Mouse (Mus musculus) kidney, adult 2 months (tissue): ENCODE data around the gene March2. TPM values are rescaled to one million over a fixed set of nuclear protein-coding genes. Genes with fewer than 3 reads are reported as not detected.

Experiments
- DNase-seq: peaks from one replicate; pipeline ENCODE4 v3.0.0; 2021
- H3K27ac ChIP-seq: fragments of 200-500 bp; 2 replicates; pipeline ENCODE4 v1.5.1; 2012; ENCODE audit warnings: low read depth, low read length, control low read depth, inconsistent platforms; ENCODE audit not compliant: insufficient read depth
- H3K27me3 ChIP-seq: fragments of 200-500 bp; replicated peaks from 2 replicates; pipeline ENCODE4 v1.6.1; 2012; ENCODE audit warnings: mild to moderate bottlenecking, moderate library complexity, low read length, inconsistent platforms; ENCODE audit not compliant: control insufficient read depth, insufficient read depth
- H3K36me3 ChIP-seq: fragments of 200-500 bp; 2 replicates; pipeline ENCODE4 v1.6.1; 2012; ENCODE audit warnings: mild to moderate bottlenecking, moderate library complexity, low read length, inconsistent platforms; ENCODE audit not compliant: control insufficient read depth, insufficient read depth
- H3K4me1 ChIP-seq: fragments of 200-500 bp; 2 replicates; pipeline ENCODE4 v1.6.1; 2011; ENCODE audit warnings: low read length; ENCODE audit not compliant: control insufficient read depth, insufficient read depth
- H3K4me3 ChIP-seq: fragments of 200-500 bp; 2 replicates; pipeline ENCODE4 v1.5.1; 2011; ENCODE audit warnings: mild to moderate bottlenecking, low read depth, low read length, control low read depth; ENCODE audit not compliant: insufficient read depth
- CTCF ChIP-seq: fragments of 200-500 bp; conservative IDR thresholded peaks from 2 replicates; pipeline ENCODE4 v1.5.1; 2011; ENCODE audit warnings: low read depth, mild to moderate bottlenecking, control low read depth, low read length, moderate library complexity, mixed read lengths; ENCODE audit not compliant: insufficient read depth, insufficient read length
- POLR2A ChIP-seq: fragments of 200-500 bp; IDR thresholded peaks from one replicate; pipeline ENCODE4 v1.6.1; 2011; ENCODE audit warnings: low read depth, low read length, control low read depth
- WGBS: fragments of 180-500 bp; shearing (Covaris S2); methylation state at CpG from one replicate; pipeline ENCODE4 v1.1.7; 2018; 5-methylcytosine and 5-hydroxymethylcytosine counted together
- polyA plus RNA-seq: library from polyadenylated mRNA; depleted of rRNA; stranded (reverse); fragments of >200 nt; gene quantifications from 2 replicates; pipeline ENCODE4 v1.2.3, GENCODE M21; 2012; rRNA removed

March2 gene
- 95.8 and 102 TPM in 2 replicates for polyA plus RNA-seq

DNA sequence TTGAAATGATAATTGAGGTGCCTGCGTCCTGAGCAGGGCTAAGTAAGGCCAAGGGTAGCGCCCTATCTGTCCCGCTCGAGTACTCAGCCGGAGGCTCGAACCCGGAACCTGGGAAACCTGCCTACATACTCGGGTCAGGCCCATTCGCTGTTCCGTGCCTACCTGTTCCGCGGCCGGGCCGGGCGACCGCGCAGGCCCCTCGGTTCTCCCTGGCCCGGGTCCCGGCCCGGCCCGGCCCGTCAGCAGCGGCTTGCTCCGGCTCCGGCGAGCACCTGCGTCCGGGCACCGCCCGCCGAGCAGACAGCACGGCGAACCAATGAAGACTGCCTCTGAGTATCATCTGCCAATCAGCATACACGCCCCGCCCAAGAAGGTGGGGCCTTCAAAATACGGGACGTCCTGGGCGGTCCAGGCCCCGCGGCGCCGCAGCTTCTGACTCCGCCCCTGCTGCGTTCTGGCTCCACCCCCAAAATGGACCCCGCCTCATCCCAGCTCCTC, at the start of gene March2:
March2 (minus strand) TSS at position 287 of the 498 bp plus-strand sequence.
- H3K4me3 ChIP-seq = peak within 1 kb of the TSS; percentile 88

GRCm38 (mm10) chr17:33766389-33766788, 47.9 kb upstream of the March2 start:
- 51% methylated on average over 3 of the region's 3 CpGs for WGBS
- no peaks in the 10 kb centered on the region for H3K4me1 ChIP-seq
- H3K4me3 ChIP-seq = no peak overlapping the region
- no peaks in the 10 kb centered on the region for H3K36me3 ChIP-seq
- H3K27ac ChIP-seq = no peak overlapping the region
- no peak for DNase-seq
- H3K27me3 ChIP-seq = no peaks in the 10 kb centered on the region
- TF ChIP-seq CTCF = no peak
- no peak for TF ChIP-seq POLR2A

More for the DNA sequence above, at the start of gene March2:
- under 1% methylated on average over 46 of the region's 46 CpGs for WGBS
- Histone ChIP-seq H3K27ac (peak within 1 kb of the TSS; percentile 37), H3K4me1 (no peaks in the 10 kb centered on the region; the same call in 1 of the 2 replicates), H3K27me3 (no peaks in the 10 kb centered on the region), H3K36me3 (no peaks in the 10 kb centered on the region)
- peak; percentile 100 for DNase-seq
- TF ChIP-seq CTCF (no peak), POLR2A (peak; percentile 34)

GRCm38 (mm10) chr17:33760255-33761165, 42.0 kb upstream of the March2 start, which contains the start of gene Rab11b:
Rab11b (minus strand) TSS chr17:33760530.
- Histone ChIP-seq H3K4me1 (peaks cover 34% of the 10 kb centered on the region), H3K27me3 (no peaks in the 10 kb centered on the region), H3K4me3 (peak within 1 kb of the TSS; percentile 76), H3K27ac (peak within 1 kb of the TSS; percentile 98), H3K36me3 (no peaks in the 10 kb centered on the region)
- DNase-seq = peak; percentile 100
- TF ChIP-seq CTCF (no peak), POLR2A (no peak)
- WGBS = 2% methylated on average over 35 of the region's 35 CpGs

- peaks cover 39% of the 10 kb centered on the region for H3K4me1 ChIP-seq
- no peaks in the 10 kb centered on the region for H3K36me3 ChIP-seq
- peak; percentile 97 for DNase-seq
- peak overlapping the region; percentile 98 for H3K27ac ChIP-seq
- under 1% methylated on average over 38 of the region's 38 CpGs for WGBS
- TF ChIP-seq POLR2A (peak; percentile 30), CTCF (no peak)
- no peaks in the 10 kb centered on the region for H3K27me3 ChIP-seq
- peak overlapping the region; percentile 76 for H3K4me3 ChIP-seq
These were observed 41.3 kb upstream of the March2 start for GRCm38 (mm10) chr17:33759767-33760254.

GRCm38 (mm10) chr17:33757231-33757630, 38.8 kb upstream of the March2 start:
- TF ChIP-seq POLR2A = no peak
- TF ChIP-seq CTCF = no peak
- H3K4me3 ChIP-seq = no peak overlapping the region
- no peaks in the 10 kb centered on the region for H3K36me3 ChIP-seq
- DNase-seq = peak; percentile 80
- H3K4me1 ChIP-seq = peaks cover 46% of the 10 kb centered on the region
- 19% methylated on average over 4 of the region's 4 CpGs for WGBS
- peak overlapping the region; percentile 29 for H3K27ac ChIP-seq
- no peaks in the 10 kb centered on the region for H3K27me3 ChIP-seq

- peaks cover 46% of the 10 kb centered on the region for H3K4me1 ChIP-seq
- WGBS = 57% methylated on average over 3 of the region's 3 CpGs
- peak; percentile 67 for DNase-seq
- peak overlapping the region; percentile 29 for H3K27ac ChIP-seq
- TF ChIP-seq CTCF = no peak
- no peak for TF ChIP-seq POLR2A
- no peaks in the 10 kb centered on the region for H3K27me3 ChIP-seq
- H3K4me3 ChIP-seq = no peak overlapping the region
- no peaks in the 10 kb centered on the region for H3K36me3 ChIP-seq
These were observed 37.8 kb upstream of the March2 start for GRCm38 (mm10) chr17:33756108-33756790.
